Mouse (Mus musculus) midbrain, postnatal 0 days (tissue): ENCODE measurements around the gene Ywhag. TPM values are rescaled to one million over a fixed set of nuclear protein-coding genes. Genes with fewer than 3 reads are reported as not detected.

ENCODE experiments used
- ATAC-seq: fragments of 200-750 bp; cut with Nextera tagmentation; 2 replicates; pipeline ENCODE4 v1.8.0; 2017; ENCODE audit warnings: moderate number of reproducible peaks, mild to moderate bottlenecking, moderate TSS enrichment, moderate library complexity; ENCODE audit not compliant: low FRiP score
- DNase-seq: peaks from one replicate; pipeline ENCODE4 v3.0.0-alpha.2; 2015; ENCODE audit warnings: low spot score
- H3K27ac ChIP-seq: fragments of 300-500 bp; sonication (generic); 2 replicates; pipeline ENCODE4 v1.5.1; 2014; ENCODE audit warnings: low read depth, mild to moderate bottlenecking, low read length, mixed read lengths
- H3K27me3 ChIP-seq: fragments of 300-500 bp; sonication (generic); 2 replicates; pipeline ENCODE4 v1.6.1; 2014; ENCODE audit warnings: low read length, control low read depth, mixed read lengths; ENCODE audit not compliant: insufficient read depth
- H3K36me3 ChIP-seq: fragments of 300-500 bp; sonication (generic); 2 replicates; pipeline ENCODE4 v1.6.1; 2014; ENCODE audit warnings: low read length, control low read depth, mixed read lengths; ENCODE audit not compliant: insufficient read depth
- H3K4me1 ChIP-seq: fragments of 300-500 bp; sonication (generic); 2 replicates; pipeline ENCODE4 v1.6.1; 2014; ENCODE audit warnings: mild to moderate bottlenecking, control low read depth, antibody characterized with exemption, low read length, mixed read lengths; ENCODE audit not compliant: insufficient read depth
- H3K4me2 ChIP-seq: fragments of 300-500 bp; sonication (generic); 2 replicates; pipeline ENCODE4 v1.6.1; 2014; ENCODE audit warnings: low read depth, mild to moderate bottlenecking, low read length, mixed read lengths; ENCODE audit not compliant: poor library complexity, severe bottlenecking
- H3K4me3 ChIP-seq: fragments of 300-500 bp; sonication (generic); 2 replicates; pipeline ENCODE4 v1.5.1; 2014; ENCODE audit warnings: low read depth, mild to moderate bottlenecking, low read length, moderate library complexity
- H3K9ac ChIP-seq: fragments of 300-500 bp; sonication (generic); replicated peaks from 2 replicates; pipeline ENCODE4 v1.6.1; 2014; ENCODE audit warnings: mild to moderate bottlenecking, low read length, moderate library complexity, mixed read lengths; ENCODE audit not compliant: poor library complexity, severe bottlenecking
- H3K9me3 ChIP-seq: fragments of 300-500 bp; sonication (generic); 2 replicates; pipeline ENCODE4 v1.6.1; 2016; ENCODE audit warnings: low read length, control low read depth
- CTCF ChIP-seq: IDR thresholded peaks from 2 replicates; pipeline ENCODE4 v1.5.1; 2016; ENCODE audit warnings: antibody characterized with exemption, mild to moderate bottlenecking
- WGBS: fragments of 180-500 bp; shearing (Covaris S2); extraction: QIAGEN DNeasy Blood & Tissue Kit; methylation state at CpG from one replicate; pipeline ENCODE4 v1.1.7; 2014; 5-methylcytosine and 5-hydroxymethylcytosine counted together
- polyA plus RNA-seq: library from polyadenylated mRNA; unstranded; fragments of >200 nt; fragmentation: Nextera tagmentation; extraction: Ambion mirVana; gene quantifications from 2 replicates; pipeline ENCODE4 v1.2.1, GENCODE M21; 2015
- total RNA-seq: library from RNA; depleted of rRNA; stranded (reverse); fragments of >200 nt; gene quantifications from 2 replicates; pipeline ENCODE4 v1.2.3, GENCODE M21; 2014

The Ywhag gene
- total and polyA plus RNA-seq, 2 experiments from 2014 or later: 357 to 919 TPM

DNA sequence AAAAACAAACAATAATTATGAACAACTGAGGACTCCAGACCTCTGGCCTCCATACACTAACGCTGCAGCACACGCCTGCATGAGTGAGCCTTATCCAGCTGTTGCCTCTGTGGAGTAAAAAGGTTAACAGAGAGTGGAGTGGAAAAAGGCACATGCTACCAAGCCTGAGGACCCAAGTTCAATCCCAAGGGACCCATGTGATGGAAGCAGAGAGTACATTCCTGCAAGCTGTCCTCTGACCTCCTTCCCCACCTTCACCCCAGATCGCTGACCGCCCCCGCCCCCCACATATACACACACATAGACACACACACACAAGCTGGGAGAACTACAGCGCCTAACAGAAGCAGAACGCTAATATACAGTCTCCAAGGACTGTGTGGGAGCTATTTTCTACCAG is 10.5 kb downstream of the Ywhag start:
- Histone ChIP-seq H3K36me3 (peaks cover 27% of the 10 kb centered on the region), H3K4me1 (no peaks in the 10 kb centered on the region), H3K27ac (no peak overlapping the region), H3K9me3 (no peaks in the 10 kb centered on the region), H3K27me3 (no peaks in the 10 kb centered on the region), H3K9ac (no peak overlapping the region), H3K4me2 (no peak overlapping the region), H3K4me3 (no peak overlapping the region)
- no peak for ATAC-seq
- TF ChIP-seq CTCF: no peak
- DNase-seq: no peak
- 98% methylated on average over 7 of the region's 7 CpGs for whole genome bisulfite sequencing

DNA sequence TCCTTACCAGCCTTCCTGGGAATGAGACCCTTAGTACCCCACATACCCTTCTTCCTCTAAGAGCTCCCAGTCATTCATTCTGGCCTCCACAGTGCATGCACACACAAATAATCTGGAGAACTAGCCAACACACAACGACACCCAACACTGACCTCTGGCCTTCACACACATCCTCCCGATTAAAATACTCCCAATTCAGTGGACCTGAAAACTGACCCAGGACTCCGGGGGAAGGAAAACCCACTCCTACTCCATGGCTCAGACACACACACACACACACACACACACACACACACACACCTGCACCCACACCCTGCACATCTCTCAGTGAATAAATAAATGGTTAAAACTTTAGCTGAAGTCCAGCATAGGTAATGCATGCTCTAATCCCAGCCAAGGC is 14.5 kb downstream of the Ywhag start:
- ATAC-seq (no peak), DNase-seq (no peak)
- WGBS: 85% methylated on average over 3 of the region's 3 CpGs
- Histone ChIP-seq H3K4me2 (no peak overlapping the region), H3K27me3 (no peaks in the 10 kb centered on the region), H3K27ac (no peak overlapping the region), H3K36me3 (peaks cover 21% of the 10 kb centered on the region), H3K4me1 (no peaks in the 10 kb centered on the region), H3K9me3 (no peaks in the 10 kb centered on the region), H3K9ac (no peak overlapping the region), H3K4me3 (no peak overlapping the region)
- no peak for TF ChIP-seq CTCF

DNA sequence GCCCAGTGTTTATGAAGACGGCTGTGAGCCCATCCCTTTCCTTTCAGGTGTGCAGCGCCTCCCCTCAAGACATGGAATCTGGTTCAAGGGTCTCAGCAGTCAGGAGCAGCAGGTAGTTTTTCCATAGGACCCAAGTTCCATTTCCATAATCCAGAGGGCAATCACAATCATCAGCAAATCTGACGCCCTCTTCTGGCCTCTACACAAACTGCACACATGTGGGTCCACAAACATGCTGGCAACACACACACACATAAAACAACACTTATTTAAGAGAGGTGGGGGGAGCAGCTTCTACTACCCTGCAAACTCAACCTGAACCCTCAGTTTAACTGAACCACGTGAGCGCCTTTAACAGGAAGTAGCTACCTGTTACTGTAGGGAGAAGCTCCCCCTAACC is 15.8 kb downstream of the Ywhag start:
- no peaks in the 10 kb centered on the region for H3K9me3 ChIP-seq
- WGBS: 96% methylated on average over 5 of the region's 5 CpGs

DNA sequence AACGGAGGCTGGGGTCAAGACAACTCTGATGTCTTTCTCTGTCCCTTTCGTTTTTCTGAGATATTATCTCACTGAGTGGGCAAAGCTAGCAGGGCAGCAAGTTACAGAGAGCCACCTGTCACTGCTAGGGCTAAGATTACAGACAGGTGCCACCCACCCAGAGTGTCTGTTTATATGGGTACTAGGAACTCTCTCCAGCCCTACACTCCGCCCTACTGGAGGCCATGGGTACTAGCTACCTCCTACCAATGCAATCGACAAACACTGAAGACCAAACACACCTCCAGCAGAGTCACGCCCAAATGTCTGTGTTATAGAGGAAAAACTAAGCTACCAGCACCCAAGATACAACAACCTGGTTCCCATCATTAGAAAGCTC is 16.4 kb downstream of the Ywhag start:
- TF ChIP-seq CTCF: no peak; the same call in 1 of the 2 replicates
- Histone ChIP-seq H3K4me1 (no peaks in the 10 kb centered on the region), H3K36me3 (peaks cover 21% of the 10 kb centered on the region), H3K27ac (no peak overlapping the region), H3K27me3 (no peaks in the 10 kb centered on the region), H3K9me3 (no peaks in the 10 kb centered on the region), H3K4me3 (no peak overlapping the region), H3K4me2 (no peak overlapping the region), H3K9ac (no peak overlapping the region)
- no peak for DNase-seq
- 89% methylated on average over 5 of the region's 5 CpGs for WGBS
- ATAC-seq: no peak

More for the DNA sequence above, 15.8 kb downstream of the Ywhag start:
- H3K9ac ChIP-seq: no peak overlapping the region
- no peaks in the 10 kb centered on the region for H3K27me3 ChIP-seq
- no peaks in the 10 kb centered on the region for H3K4me1 ChIP-seq
- peaks cover 21% of the 10 kb centered on the region for H3K36me3 ChIP-seq
- ATAC-seq (no peak), DNase-seq (no peak)
- H3K4me2 ChIP-seq: no peak overlapping the region
- no peak overlapping the region for H3K4me3 ChIP-seq
- H3K27ac ChIP-seq: no peak overlapping the region
- peak; percentile 22 for TF ChIP-seq CTCF

DNA sequence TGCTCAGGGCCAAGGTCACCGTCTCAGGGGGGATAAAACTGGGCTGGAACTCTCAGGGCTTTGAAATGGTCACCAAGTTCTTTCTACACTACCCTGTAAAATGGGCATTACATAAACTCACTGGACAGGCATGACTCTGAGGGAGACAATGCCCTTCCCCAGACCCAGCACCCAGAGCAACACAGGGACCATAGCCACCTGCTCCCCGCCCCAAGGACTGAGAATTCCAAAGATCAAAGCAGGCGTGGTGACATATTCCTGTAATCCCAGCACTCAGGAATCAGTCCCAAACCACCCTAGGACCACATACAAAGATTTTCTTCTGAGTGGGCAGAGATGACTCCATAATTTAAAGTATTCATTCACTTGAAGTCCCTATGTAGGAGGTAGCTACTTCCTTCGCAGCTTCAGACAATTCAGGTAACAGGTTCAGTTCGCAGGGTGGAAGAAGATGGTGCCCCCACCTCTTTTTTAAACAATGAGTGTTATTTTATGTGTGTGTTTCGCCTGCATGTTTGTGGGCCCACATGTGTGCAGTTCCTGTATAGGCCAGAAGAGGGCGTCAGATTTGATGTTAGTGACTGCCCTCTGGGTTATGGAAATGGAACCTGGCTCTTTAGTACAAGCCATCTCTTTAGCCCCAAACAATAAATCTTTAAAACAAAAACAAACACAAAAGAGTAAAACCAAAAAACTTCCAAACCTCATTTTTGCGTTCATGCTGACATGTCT is 16.9 kb downstream of the Ywhag start:
- Histone ChIP-seq H3K9me3 (no peaks in the 10 kb centered on the region), H3K27ac (no peak overlapping the region), H3K9ac (no peak overlapping the region), H3K4me1 (no peaks in the 10 kb centered on the region), H3K36me3 (peaks cover 20% of the 10 kb centered on the region), H3K4me3 (no peak overlapping the region), H3K4me2 (no peak overlapping the region), H3K27me3 (no peaks in the 10 kb centered on the region)
- TF ChIP-seq CTCF: peak; percentile 63
- DNase-seq: no peak
- 95% methylated on average over 8 of the region's 8 CpGs for WGBS
- no peak for ATAC-seq

DNA sequence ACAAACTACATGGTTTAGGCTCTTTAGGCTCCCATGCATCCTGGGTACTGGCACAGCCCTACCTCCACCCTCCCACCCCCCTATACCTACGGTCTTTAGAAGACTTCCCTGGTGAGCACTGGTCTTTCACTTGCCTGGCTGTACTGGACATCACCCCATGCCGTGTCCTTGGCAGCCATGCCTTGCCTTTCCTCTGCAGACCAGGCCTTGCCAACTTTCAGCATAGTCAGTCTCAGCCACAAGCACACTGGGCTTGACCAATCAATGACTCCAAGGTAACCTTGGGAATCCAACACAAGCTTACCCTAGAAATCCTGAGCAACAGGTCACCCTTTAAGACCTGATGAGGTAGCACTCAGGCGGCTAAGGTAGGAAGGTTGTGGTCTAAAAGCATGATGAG is 17.8 kb downstream of the Ywhag start:
- Histone ChIP-seq H3K9ac (no peak overlapping the region), H3K36me3 (peaks cover 11% of the 10 kb centered on the region), H3K27me3 (no peaks in the 10 kb centered on the region), H3K4me2 (no peak overlapping the region), H3K9me3 (no peaks in the 10 kb centered on the region), H3K4me1 (no peaks in the 10 kb centered on the region), H3K27ac (no peak overlapping the region), H3K4me3 (no peak overlapping the region)
- 93% methylated on average over 3 of the region's 3 CpGs for WGBS
- TF ChIP-seq CTCF: no peak
- no peak for DNase-seq
- ATAC-seq: no peak
